Mouse (Mus musculus) stomach, postnatal 0 days (tissue): ENCODE data around the gene Gm43720. TPM values are rescaled to one million over a fixed set of nuclear protein-coding genes. Genes with fewer than 3 reads are reported as not detected.
"Not testable (repeated sequence)": the region's sequence is repeated elsewhere in the genome, so short reads cannot be mapped to it uniquely, and the experiment has no call there.

Source experiments
- ATAC-seq: fragments of 200-750 bp; cut with Nextera tagmentation; 2 replicates; pipeline ENCODE4 v1.8.0; 2017; ENCODE audit not compliant: low FRiP score, low TSS enrichment
- DNase-seq: peaks from one replicate; pipeline ENCODE4 v3.0.0-alpha.2; 2016; ENCODE audit warnings: low spot score
- H3K27ac ChIP-seq: fragments of 300-500 bp; sonication (generic); replicated peaks from 2 replicates; pipeline ENCODE4 v1.5.1; 2014; ENCODE audit warnings: mild to moderate bottlenecking, control low read depth
- H3K27me3 ChIP-seq: fragments of 300-500 bp; sonication (generic); 2 replicates; pipeline ENCODE4 v1.6.1; 2014; ENCODE audit warnings: low read length; ENCODE audit not compliant: control insufficient read depth, insufficient read depth
- H3K36me3 ChIP-seq: fragments of 300-500 bp; sonication (generic); 2 replicates; pipeline ENCODE4 v1.6.1; 2014; ENCODE audit warnings: low read length, mixed read lengths; ENCODE audit not compliant: control insufficient read depth, insufficient read depth
- H3K4me1 ChIP-seq: fragments of 300-500 bp; sonication (generic); replicated peaks from 2 replicates; pipeline ENCODE4 v1.6.1; 2014; ENCODE audit warnings: antibody characterized with exemption; ENCODE audit not compliant: control insufficient read depth, insufficient read depth
- H3K4me2 ChIP-seq: fragments of 300-500 bp; sonication (generic); replicated peaks from 2 replicates; pipeline ENCODE4 v1.6.1; 2014; ENCODE audit warnings: low read depth, mild to moderate bottlenecking, control low read depth, moderate library complexity
- H3K4me3 ChIP-seq: fragments of 300-500 bp; sonication (generic); 2 replicates; pipeline ENCODE4 v1.5.1; 2014; ENCODE audit warnings: low read depth, low read length, control low read depth
- H3K9ac ChIP-seq: fragments of 300-500 bp; sonication (generic); 2 replicates; pipeline ENCODE4 v1.6.1; 2014; ENCODE audit warnings: mild to moderate bottlenecking, low read length, control low read depth, mixed read lengths
- H3K9me3 ChIP-seq: fragments of 300-500 bp; sonication (generic); 2 replicates; pipeline ENCODE4 v1.6.1; 2016; ENCODE audit warnings: low read length; ENCODE audit not compliant: control insufficient read depth
- CTCF ChIP-seq: IDR thresholded peaks from 2 replicates; pipeline ENCODE4 v1.5.1; 2016; ENCODE audit warnings: antibody characterized with exemption, low read depth, mild to moderate bottlenecking, moderate library complexity
- EP300 ChIP-seq: optimal IDR thresholded peaks from 2 replicates; pipeline ENCODE3; 2016; ENCODE audit warnings: antibody characterized with exemption
- WGBS: fragments of 180-500 bp; shearing (Covaris S2); extraction: QIAGEN DNeasy Blood & Tissue Kit; methylation state at CpG from one replicate; pipeline ENCODE4 v1.1.7; 2014; 5-methylcytosine and 5-hydroxymethylcytosine counted together
- polyA plus RNA-seq: library from polyadenylated mRNA; unstranded; fragments of >200 nt; fragmentation: Nextera tagmentation; extraction: Ambion mirVana; gene quantifications from 2 replicates; pipeline ENCODE4 v1.2.1, GENCODE M21; 2015

The Gm43720 gene
- polyA plus RNA-seq, 1 experiment from 2014 or later = 0.17 TPM

DNA sequence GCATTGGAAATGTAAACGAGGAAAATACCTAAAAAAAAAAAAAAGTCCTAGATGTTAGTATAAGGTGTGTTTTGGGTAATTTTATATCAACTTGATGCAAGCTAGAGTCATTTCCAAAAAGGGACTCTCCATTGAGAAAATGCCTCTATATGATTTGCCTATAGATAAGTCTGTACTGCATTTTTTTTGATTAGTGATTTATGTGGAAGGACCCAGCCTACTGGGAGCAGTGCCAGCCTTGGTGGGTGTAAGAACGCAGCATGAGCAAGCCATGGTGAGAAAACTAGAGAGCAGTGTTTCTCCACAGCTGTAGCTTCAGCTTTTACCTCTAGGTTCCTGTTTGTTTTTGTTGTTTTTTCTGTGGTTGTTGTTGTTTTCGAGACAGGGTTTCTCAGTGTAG, 56.5 kb downstream of the Gm43720 start:
- TF ChIP-seq EP300 (no peak), CTCF (no peak)
- DNase-seq (no peak), ATAC-seq (no peak)
- no peaks in the 10 kb centered on the region for H3K27me3 ChIP-seq
- no peaks in the 10 kb centered on the region for H3K9me3 ChIP-seq
- 45% methylated on average over 3 of the region's 3 CpGs for WGBS
- no peak overlapping the region for H3K9ac ChIP-seq
- H3K36me3 ChIP-seq = no peaks in the 10 kb centered on the region
- no peak overlapping the region for H3K4me2 ChIP-seq
- no peaks in the 10 kb centered on the region for H3K4me1 ChIP-seq
- no peak overlapping the region for H3K27ac ChIP-seq
- no peak overlapping the region for H3K4me3 ChIP-seq

DNA sequence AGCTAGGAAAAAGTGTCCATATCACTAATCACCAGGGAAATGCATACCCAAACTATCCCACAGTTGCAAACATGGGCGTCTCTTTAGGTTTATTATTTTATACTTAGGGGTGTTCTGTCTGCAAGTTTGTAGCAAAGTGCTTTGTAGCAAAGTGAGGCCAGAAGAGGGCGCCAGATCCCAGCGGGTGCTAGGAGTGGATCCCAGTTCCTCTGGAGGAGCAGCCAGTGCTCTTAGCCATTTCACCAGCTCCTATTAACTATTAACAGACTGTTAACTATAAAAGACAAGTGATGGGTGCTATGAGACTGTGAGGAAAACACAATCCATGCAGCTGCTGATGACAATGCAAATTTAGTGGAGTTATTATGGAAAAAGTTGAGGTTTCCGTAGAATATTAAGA, 57.6 kb downstream of the Gm43720 start:
- TF ChIP-seq CTCF (peak; percentile 92), EP300 (no peak)
- Histone ChIP-seq H3K27ac (no peak overlapping the region), H3K36me3 (no peaks in the 10 kb centered on the region), H3K27me3 (no peaks in the 10 kb centered on the region), H3K4me3 (no peak overlapping the region), H3K4me2 (no peak overlapping the region), H3K9ac (no peak overlapping the region), H3K9me3 (no peaks in the 10 kb centered on the region), H3K4me1 (no peaks in the 10 kb centered on the region)
- no peak for ATAC-seq
- peak; percentile 84 for DNase-seq
- WGBS = 20% methylated on average over 4 of the region's 4 CpGs

GRCm38 (mm10) chr5:138219864-138220263, 59.9 kb downstream of the Gm43720 start:
- ATAC-seq (no peak), DNase-seq (no peak)
- Histone ChIP-seq H3K9me3 (no peaks in the 10 kb centered on the region), H3K27ac (no peak overlapping the region), H3K4me1 (no peaks in the 10 kb centered on the region), H3K27me3 (no peaks in the 10 kb centered on the region), H3K36me3 (no peaks in the 10 kb centered on the region), H3K9ac (no peak overlapping the region), H3K4me3 (no peak overlapping the region), H3K4me2 (no peak overlapping the region)
- no peak for TF ChIP-seq EP300
- TF ChIP-seq CTCF = no peak
- WGBS = 18% methylated on average over 2 of the region's 2 CpGs

DNA sequence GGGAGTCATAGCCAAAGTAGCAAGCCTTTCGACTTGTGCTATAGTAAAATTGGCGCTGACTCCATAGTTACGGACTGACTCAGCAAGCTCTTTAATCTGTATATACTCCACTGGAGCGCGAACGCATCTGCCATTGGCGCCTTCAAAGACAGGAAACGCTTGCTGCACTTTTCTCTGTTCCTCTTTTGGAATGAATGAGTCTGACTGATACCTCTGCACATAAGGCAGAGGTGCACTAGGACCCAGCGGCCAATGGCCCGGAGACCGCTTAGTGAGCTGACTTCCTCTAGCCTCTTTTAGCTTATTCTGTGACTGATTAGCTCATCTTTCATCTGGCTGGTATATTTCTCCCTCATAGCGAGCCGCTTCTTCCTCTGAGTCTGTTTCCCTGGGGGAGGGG, 63.1 kb downstream of the Gm43720 start:
- WGBS = 93% methylated on average over 13 of the region's 13 CpGs
- not testable (repeated sequence) for ATAC-seq

More for the DNA sequence above, 63.1 kb downstream of the Gm43720 start:
- not testable (repeated sequence) for DNase-seq, H3K9me3 ChIP-seq, H3K4me2 ChIP-seq, H3K27ac ChIP-seq, H3K9ac ChIP-seq, H3K36me3 ChIP-seq, H3K4me3 ChIP-seq, H3K27me3 ChIP-seq, H3K4me1 ChIP-seq

Other genes starting within 250 kb of the Gm43720 start
- not detected in 2 replicates for gene Smok3c, start 226.8 kb downstream of the Gm43720 start, polyA plus RNA-seq
- gene Zkscan1, start 194.9 kb downstream of the Gm43720 start, polyA plus RNA-seq = 5.6 and 5.8 TPM in 2 replicates
- gene Zscan21, start 163.1 kb downstream of the Gm43720 start, polyA plus RNA-seq = 20.0 and 20.4 TPM in 2 replicates
- gene Zfp113, start 124.2 kb downstream of the Gm43720 start, polyA plus RNA-seq = 6.1 and 8.0 TPM in 2 replicates
- 173 and 180 TPM in 2 replicates for gene Cops6, start 118.9 kb downstream of the Gm43720 start, polyA plus RNA-seq
- gene Ap4m1, start 108.0 kb downstream of the Gm43720 start, polyA plus RNA-seq = 9.3 and 9.9 TPM in 2 replicates
- gene Mcm7, start 107.5 kb downstream of the Gm43720 start, polyA plus RNA-seq = 43.6 and 45.5 TPM in 2 replicates
- 27.1 and 27.7 TPM in 2 replicates for gene Taf6, start 92.5 kb downstream of the Gm43720 start, polyA plus RNA-seq
- 18.6 and 20.0 TPM in 2 replicates for gene Cnpy4, start 92.5 kb downstream of the Gm43720 start, polyA plus RNA-seq
- 6.7 and 7.0 TPM in 2 replicates for gene Mblac1, start 85.6 kb downstream of the Gm43720 start, polyA plus RNA-seq
- gene Nxpe5, start 54.1 kb downstream of the Gm43720 start, polyA plus RNA-seq = 0.10 and 0.11 TPM in 2 replicates
- gene Lamtor4, start 24.5 kb downstream of the Gm43720 start, polyA plus RNA-seq = 88.3 and 91.0 TPM in 2 replicates
- 2.4 and 3.3 TPM in 2 replicates for gene BC037034, start 15.9 kb downstream of the Gm43720 start, polyA plus RNA-seq
- 3.6 and 4.5 TPM in 2 replicates for gene Gal3st4, start 7.1 kb downstream of the Gm43720 start, polyA plus RNA-seq
- gene Gpc2, start within 50 bp of the Gm43720 start, polyA plus RNA-seq = 1.8 and 2.3 TPM in 2 replicates
- gene Stag3, start 282 bp upstream of the Gm43720 start, polyA plus RNA-seq = 0.50 and 0.74 TPM in 2 replicates
- gene Pvrig, start 62.0 kb upstream of the Gm43720 start, polyA plus RNA-seq = 0.15 TPM in 1 of 2 replicates, not detected in the other
- 9.1 and 10.5 TPM in 2 replicates for gene Zfp157, start 161.5 kb upstream of the Gm43720 start, polyA plus RNA-seq